Mouse (Mus musculus) liver, adult 2 months (tissue): ENCODE results near the gene Fhad1.

Source experiments
- CTCF ChIP-seq: fragments of 200-500 bp; IDR thresholded peaks from 2 replicates; pipeline ENCODE4 v1.5.1; 2011; ENCODE audit warnings: low read depth, low read length, control low read depth
- POLR2A ChIP-seq: fragments of 200-500 bp; IDR thresholded peaks from 2 replicates; pipeline ENCODE4 v1.6.1; 2011; ENCODE audit warnings: low read length, control low read depth; ENCODE audit not compliant: insufficient read depth; ENCODE audit errors: extremely low read depth

DNA sequence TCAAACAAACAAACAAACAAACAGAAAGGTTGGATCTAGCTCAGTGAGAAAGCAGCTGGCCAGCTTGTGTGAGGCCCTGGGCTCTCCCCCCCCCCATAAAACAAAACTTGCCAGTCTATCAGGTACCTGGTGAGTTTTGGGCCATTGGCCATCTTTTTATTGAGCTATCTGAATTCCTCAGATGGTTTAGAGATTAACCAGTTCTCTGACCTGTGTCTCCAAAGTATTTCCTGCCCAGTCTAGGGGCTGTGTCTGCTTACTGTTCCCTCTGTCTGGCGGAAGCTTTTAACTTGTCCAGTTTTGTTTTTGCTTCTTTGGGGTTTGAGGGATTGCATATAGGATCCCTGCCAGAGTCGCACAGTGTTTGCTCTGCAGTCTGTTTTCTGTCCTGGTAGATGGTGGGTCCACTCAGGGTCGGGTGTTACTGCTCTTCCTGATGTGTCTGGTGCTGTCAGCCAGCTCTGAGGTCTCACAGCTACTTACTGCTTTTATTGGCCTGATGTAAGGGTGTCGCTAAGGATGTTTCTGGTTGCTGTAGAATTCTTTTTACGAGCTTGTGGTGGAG lies 89.0 kb downstream of the Fhad1 start:
- TF ChIP-seq POLR2A, result no peak
- TF ChIP-seq CTCF, result no peak
